Mouse (Mus musculus) liver, embryonic 14.5 days (tissue): Measurements from ENCODE around the gene Cd2bp2. TPM values are rescaled to one million over a fixed set of nuclear protein-coding genes. Genes with fewer than 3 reads are reported as not detected.

ENCODE experiments used
- ATAC-seq: fragments of 200-750 bp; cut with Nextera tagmentation; 2 replicates; pipeline ENCODE4 v1.8.0; 2017; ENCODE audit warnings: moderate number of reproducible peaks, mild to moderate bottlenecking, moderate library complexity; ENCODE audit not compliant: insufficient read depth
- DNase-seq, 3 experiments: peaks; one replicate each; pipeline ENCODE4 v3.0.0-alpha.2; 2012 to 2013; ENCODE audit warnings: low read depth in 3 of 3, low spot score in 3 of 3
- H3K27ac ChIP-seq: fragments of 300-500 bp; sonication (generic); 2 replicates; pipeline ENCODE4 v1.5.1; 2014; ENCODE audit warnings: moderate library complexity, mild to moderate bottlenecking, control low read depth, inconsistent platforms
- H3K27me3 ChIP-seq: fragments of 300-500 bp; sonication (generic); 2 replicates; pipeline ENCODE4 v1.6.1; 2014; ENCODE audit warnings: mild to moderate bottlenecking, low read length, moderate library complexity; ENCODE audit not compliant: control insufficient read depth, insufficient read depth
- H3K36me3 ChIP-seq: fragments of 300-500 bp; sonication (generic); replicated peaks from 2 replicates; pipeline ENCODE4 v1.6.1; 2014; ENCODE audit warnings: low read depth; ENCODE audit not compliant: control insufficient read depth, insufficient read depth
- H3K4me1 ChIP-seq, 2 experiments: fragments of 200-500 bp in 1 of 2; fragments of 300-500 bp in 1 of 2; sonication (generic) in 1 of 2; replicated peaks; 2 replicates each; pipeline ENCODE4 v1.6.1; 2012 to 2014; ENCODE audit warnings: antibody characterized with exemption in 1 of 2, inconsistent platforms in 1 of 2, low read length in 1 of 2; ENCODE audit not compliant: control insufficient read depth in 2 of 2, insufficient read depth in 2 of 2
- H3K4me2 ChIP-seq: fragments of 300-500 bp; sonication (generic); 2 replicates; pipeline ENCODE4 v1.6.1; 2014; ENCODE audit warnings: low read depth, mild to moderate bottlenecking, control low read depth, moderate library complexity
- H3K4me3 ChIP-seq, 2 experiments: fragments of 200-500 bp in 1 of 2; fragments of 300-500 bp in 1 of 2; sonication (generic) in 1 of 2; 2 replicates each; pipeline ENCODE4 v1.5.1; 2012 to 2014; ENCODE audit warnings: low read depth in 2 of 2, low read length in 2 of 2, mild to moderate bottlenecking in 2 of 2, control low read depth in 1 of 2, inconsistent platforms in 1 of 2, moderate library complexity in 1 of 2; ENCODE audit not compliant: insufficient read depth in 1 of 2
- H3K9ac ChIP-seq: fragments of 300-500 bp; sonication (generic); replicated peaks from 2 replicates; pipeline ENCODE4 v1.6.1; 2014; ENCODE audit warnings: mild to moderate bottlenecking, control low read depth, moderate library complexity
- H3K9me3 ChIP-seq: fragments of 300-500 bp; sonication (generic); 2 replicates; pipeline ENCODE4 v1.6.1; 2016; ENCODE audit warnings: low read length, mixed read lengths; ENCODE audit not compliant: control insufficient read depth
- CTCF ChIP-seq: IDR thresholded peaks from 2 replicates; pipeline ENCODE4 v1.5.1; 2016; ENCODE audit warnings: antibody characterized with exemption, low read depth, control low read depth
- EP300 ChIP-seq: IDR thresholded peaks from 2 replicates; pipeline ENCODE4 v1.6.1; 2016; ENCODE audit warnings: antibody characterized with exemption, low read depth
- WGBS: fragments of 180-500 bp; shearing (Covaris S2); extraction: QIAGEN DNeasy Blood & Tissue Kit; methylation state at CpG from one replicate; pipeline ENCODE4 v1.1.7; 2014; ENCODE audit not compliant: insufficient replicate concordance; 5-methylcytosine and 5-hydroxymethylcytosine counted together
- polyA plus RNA-seq, 2 experiments: library from polyadenylated mRNA; depleted of rRNA in 1 of 2; stranded (reverse) in 1 of 2; unstranded in 1 of 2; fragments of >200 nt; fragmentation: Nextera tagmentation in 1 of 2; extraction: Ambion mirVana in 1 of 2; gene quantifications; 2 replicates each; pipeline versions ENCODE4 v1.2.1 to v1.2.3; 2012 to 2014

Gene Cd2bp2
- polyA plus RNA-seq, 2 experiments = 18.4 to 27.6 TPM

DNA sequence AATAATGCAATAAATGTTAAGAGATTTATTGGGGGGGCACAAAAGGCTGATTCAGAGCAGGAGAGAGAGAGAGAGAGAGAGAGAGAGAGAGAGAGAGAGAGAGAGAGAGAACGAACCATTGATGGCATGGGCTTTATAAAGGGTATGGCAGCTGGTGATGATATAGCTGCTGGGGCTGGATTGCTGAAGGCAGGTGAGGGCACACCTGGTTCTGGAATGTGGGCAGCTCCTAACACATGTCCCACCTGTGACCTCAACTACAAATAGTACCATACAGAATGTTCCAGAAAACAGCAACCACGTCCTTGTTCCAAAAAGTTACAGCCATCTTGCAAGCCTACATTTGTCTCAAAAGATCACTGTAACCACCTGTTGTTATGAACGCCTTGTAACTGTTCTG, 35.5 kb upstream of the Cd2bp2 start:
- WGBS = 42% methylated on average over 3 of the region's 3 CpGs
- ATAC-seq (no peak), DNase-seq (no peak)
- no peaks in the 10 kb centered on the region for H3K27me3 ChIP-seq
- peaks cover 10% of the 10 kb centered on the region for H3K36me3 ChIP-seq
- peak overlapping the region; percentile 24 to 92 for H3K4me3 ChIP-seq
- peaks cover 22 to 27% of the 10 kb centered on the region in 2 experiments for H3K4me1 ChIP-seq
- H3K4me2 ChIP-seq = peak overlapping the region; percentile 85
- peak overlapping the region; percentile 92 for H3K9ac ChIP-seq
- H3K27ac ChIP-seq = no peak overlapping the region; the same call in 1 of the 2 replicates
- TF ChIP-seq EP300 (no peak), CTCF (no peak)
- no peaks in the 10 kb centered on the region for H3K9me3 ChIP-seq

DNA sequence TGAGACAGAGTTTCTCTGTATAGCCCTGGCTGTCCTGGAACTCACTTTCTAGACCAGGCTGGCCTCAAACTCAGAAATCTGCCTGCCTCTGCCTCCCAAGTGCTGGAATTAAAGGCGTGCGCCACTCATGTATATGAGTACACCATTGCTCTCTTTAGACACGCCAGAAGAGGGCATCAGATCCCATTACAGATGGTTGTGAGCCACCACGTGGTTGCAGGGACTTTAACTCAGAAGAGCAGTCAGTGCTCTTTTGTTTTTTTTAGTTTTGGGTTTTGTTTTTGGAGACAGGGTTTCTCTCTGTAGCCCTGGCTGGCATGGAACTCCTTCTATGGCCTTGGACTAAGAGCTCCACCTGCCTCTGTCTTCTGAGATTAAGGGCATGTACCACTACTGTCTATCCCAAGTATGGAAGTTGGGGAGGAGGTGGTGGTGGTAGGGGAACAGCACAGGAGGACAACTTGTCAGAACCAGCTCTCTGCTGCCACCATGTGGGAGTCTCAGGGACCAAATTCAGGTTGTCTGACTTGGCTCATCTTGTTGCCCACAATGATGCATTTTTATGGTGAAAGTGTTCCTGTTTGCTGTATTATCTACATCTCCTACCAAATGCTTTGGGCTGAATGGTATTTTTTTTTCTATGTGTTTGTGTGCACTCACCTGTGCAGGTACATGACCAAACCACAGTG, 32.9 kb upstream of the Cd2bp2 start:
- no peaks in the 10 kb centered on the region for H3K9me3 ChIP-seq
- WGBS = 43% methylated on average over 4 of the region's 4 CpGs
- ATAC-seq (peak; percentile 27; the same call in 1 of the 2 replicates), DNase-seq (peak; percentile 75 to 82 (median 77))
- no peaks in the 10 kb centered on the region for H3K36me3 ChIP-seq
- H3K9ac ChIP-seq = no peak overlapping the region
- no peak overlapping the region for H3K4me2 ChIP-seq
- H3K27ac ChIP-seq = peak overlapping the region; percentile 11
- TF ChIP-seq EP300 = no peak
- TF ChIP-seq CTCF = peak; percentile 94
- H3K4me3 ChIP-seq = no peak overlapping the region
- H3K27me3 ChIP-seq = no peaks in the 10 kb centered on the region
- peaks cover 47 to 50% of the 10 kb centered on the region in 2 experiments for H3K4me1 ChIP-seq

DNA sequence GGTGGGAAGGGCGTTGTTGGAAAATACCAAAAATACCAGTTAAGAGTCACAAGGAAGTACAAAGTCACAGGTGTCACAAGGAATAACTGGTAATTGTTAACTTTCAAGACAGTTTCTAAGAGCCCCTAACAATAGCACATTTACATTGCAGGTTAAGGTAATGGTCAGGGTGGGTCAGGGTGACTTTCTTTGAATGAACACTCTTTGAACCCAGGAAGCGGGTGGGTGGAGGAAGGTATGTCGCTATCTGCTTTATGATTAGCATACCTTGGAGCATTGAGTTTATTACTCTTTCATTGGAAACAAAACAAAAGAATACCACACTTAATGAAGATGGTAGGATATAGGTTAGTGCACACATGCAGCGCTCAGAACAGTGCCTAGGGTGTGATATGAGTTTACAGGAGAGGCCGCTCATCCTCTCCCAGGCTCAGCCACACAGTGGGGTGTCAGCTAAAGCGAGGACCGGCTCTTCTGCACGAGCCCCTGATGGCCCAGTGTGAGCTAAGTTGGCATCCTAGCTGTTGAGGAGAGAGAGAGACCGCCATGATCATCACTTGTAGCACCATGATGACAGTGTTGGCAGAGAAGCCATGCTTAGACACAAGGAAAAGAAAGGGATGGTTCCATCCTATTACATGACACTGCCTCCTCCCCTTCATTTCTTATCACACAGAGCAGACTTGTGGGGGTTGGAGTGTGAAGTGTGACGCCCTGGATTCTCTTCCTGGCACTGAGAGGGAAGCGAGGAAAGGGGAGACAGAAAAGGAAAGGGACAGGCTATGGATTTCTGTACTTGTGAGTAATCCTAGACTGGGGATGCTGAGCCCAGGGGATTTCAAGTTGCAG, 29.5 kb upstream of the Cd2bp2 start:
- Histone ChIP-seq H3K9ac (peak overlapping the region; percentile 67), H3K36me3 (no peaks in the 10 kb centered on the region), H3K4me3 (peak overlapping the region; percentile 36 to 48), H3K27me3 (no peaks in the 10 kb centered on the region), H3K4me2 (peak overlapping the region; percentile 82), H3K4me1 (peaks cover 53 to 54% of the 10 kb centered on the region in 2 experiments), H3K27ac (peak overlapping the region; percentile 98), H3K9me3 (no peaks in the 10 kb centered on the region)
- WGBS = 37% methylated on average over 11 of the region's 11 CpGs
- DNase-seq = peak; percentile 75 to 83 (median 81)
- peak; percentile 90 for ATAC-seq
- peak; percentile 88 for TF ChIP-seq EP300
- no peak for TF ChIP-seq CTCF

DNA sequence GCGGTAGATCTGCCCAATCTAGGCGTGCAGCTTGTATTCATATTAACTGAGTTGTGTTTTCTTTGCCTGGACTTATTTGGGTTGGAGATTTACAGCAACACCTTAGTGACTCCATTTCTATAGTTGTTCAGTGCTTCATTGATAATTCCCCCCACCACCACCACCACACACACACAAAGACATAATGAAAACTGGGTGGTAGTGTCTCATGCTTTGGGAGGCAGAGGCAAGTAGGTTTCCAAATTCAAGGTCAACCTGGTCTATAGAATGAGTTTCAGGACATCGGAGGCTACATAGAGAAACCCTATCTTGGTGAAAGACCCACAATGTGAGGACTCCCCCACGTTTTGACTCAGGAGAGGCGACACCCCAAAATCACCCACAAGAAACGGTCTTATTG, 28.8 kb upstream of the Cd2bp2 start:
- H3K9me3 ChIP-seq = no peaks in the 10 kb centered on the region
- H3K4me1 ChIP-seq = peaks cover 53 to 54% of the 10 kb centered on the region in 2 experiments
- no peaks in the 10 kb centered on the region for H3K27me3 ChIP-seq
- WGBS = 83% methylated on average over 6 of the region's 6 CpGs
- no peak for ATAC-seq
- TF ChIP-seq CTCF (no peak), EP300 (no peak)
- DNase-seq = no peak
- H3K27ac ChIP-seq = peak overlapping the region; percentile 98
- no peaks in the 10 kb centered on the region for H3K36me3 ChIP-seq
- H3K4me2 ChIP-seq = no peak overlapping the region; the same call in 1 of the 2 replicates
- no peak overlapping the region for H3K9ac ChIP-seq
- no peak overlapping the region for H3K4me3 ChIP-seq
